Mouse (Mus musculus): ENCODE data around the gene Nufip2. TPM values are rescaled to one million over a fixed set of nuclear protein-coding genes. Genes with fewer than 3 reads are reported as not detected.
A peak's percentile ranks its signal among the peaks of the same experiment; 100 is the strongest.
"Not testable (repeated sequence)": the region's sequence is repeated elsewhere in the genome, so short reads cannot be mapped to it uniquely, and the experiment has no call there.

Gene Nufip2
- polyA plus RNA-seq (2015; fragmentation: Nextera tagmentation; extraction: Ambion mirVana), result 4.6 and 4.8 TPM in 2 replicates

GRCm38 (mm10) chr11:77685383-77686265, at the start of gene Nufip2:
Gene Nufip2, plus strand, starts transcription at chr11:77686155.
- Histone ChIP-seq H3K9ac (peak within 1 kb of the TSS; percentile 99), H3K4me1 (replicated peaks) (0 out of 2 replicates have a peak, but pooled peaks cover 5% of the 10 kb centered on the region), H3K27ac (peak within 1 kb of the TSS; percentile 99), H3K4me2 (replicated peaks) (peak within 1 kb of the TSS; percentile 62), H3K36me3 (no peaks in the 10 kb centered on the region), H3K9me3 (no peaks in the 10 kb centered on the region), H3K4me3 (replicated peaks) (peak within 1 kb of the TSS; percentile 99), H3K27me3 (replicated peaks) (no peaks in the 10 kb centered on the region)
- ATAC-seq, result peak; percentile 98
- under 1% methylated on average over 37 of the region's 38 CpGs for WGBS

GRCm38 (mm10) chr11:77641390-77641789, 44.6 kb upstream of the Nufip2 start:
- no peaks in the 10 kb centered on the region for H3K36me3 ChIP-seq
- H3K9ac ChIP-seq, result no peak overlapping the region
- no peaks in the 10 kb centered on the region for H3K27me3 ChIP-seq (replicated peaks)
- no peaks in the 10 kb centered on the region for H3K9me3 ChIP-seq
- no peaks in the 10 kb centered on the region for H3K4me1 ChIP-seq (replicated peaks)
- no peak overlapping the region for H3K27ac ChIP-seq
- no peak overlapping the region for H3K4me3 ChIP-seq (replicated peaks)
- H3K4me2 ChIP-seq (replicated peaks), result no peak overlapping the region
- 79% methylated on average over 9 of the region's 9 CpGs for WGBS
- no peak for ATAC-seq

- H3K9ac ChIP-seq, result no peak overlapping the region
- H3K36me3 ChIP-seq, result no peaks in the 10 kb centered on the region
- no peak overlapping the region for H3K4me2 ChIP-seq (replicated peaks)
- H3K4me3 ChIP-seq (replicated peaks), result no peak overlapping the region
- no peaks in the 10 kb centered on the region for H3K9me3 ChIP-seq
- no peaks in the 10 kb centered on the region for H3K4me1 ChIP-seq (replicated peaks)
- no peak for ATAC-seq
- H3K27ac ChIP-seq, result no peak overlapping the region
- 84% methylated on average over 4 of the region's 4 CpGs for WGBS
- H3K27me3 ChIP-seq (replicated peaks), result no peaks in the 10 kb centered on the region
Observed at GRCm38 (mm10) chr11:77645481-77645880, 40.5 kb upstream of the Nufip2 start.

GRCm38 (mm10) chr11:77648878-77649277, 37.1 kb upstream of the Nufip2 start:
- Histone ChIP-seq H3K27ac (no peak overlapping the region), H3K9ac (no peak overlapping the region), H3K9me3 (no peaks in the 10 kb centered on the region), H3K4me3 (replicated peaks) (no peak overlapping the region), H3K4me1 (replicated peaks) (no peaks in the 10 kb centered on the region), H3K4me2 (replicated peaks) (no peak overlapping the region), H3K36me3 (no peaks in the 10 kb centered on the region), H3K27me3 (replicated peaks) (no peaks in the 10 kb centered on the region)
- no peak for ATAC-seq
- WGBS, result 66% methylated on average over 7 of the region's 7 CpGs

GRCm38 (mm10) chr11:77652484-77652883, 33.5 kb upstream of the Nufip2 start:
- H3K4me2 ChIP-seq (replicated peaks), result no peak overlapping the region
- H3K9me3 ChIP-seq, result no peaks in the 10 kb centered on the region
- ATAC-seq, result no peak
- no peaks in the 10 kb centered on the region for H3K36me3 ChIP-seq
- WGBS, result 58% methylated on average over 6 of the region's 6 CpGs
- no peak overlapping the region for H3K9ac ChIP-seq
- H3K4me1 ChIP-seq (replicated peaks), result no peaks in the 10 kb centered on the region
- H3K27ac ChIP-seq, result no peak overlapping the region
- H3K27me3 ChIP-seq (replicated peaks), result no peaks in the 10 kb centered on the region
- H3K4me3 ChIP-seq (replicated peaks), result no peak overlapping the region

GRCm38 (mm10) chr11:77653406-77654190, 32.4 kb upstream of the Nufip2 start:
- not testable (repeated sequence) for H3K9me3 ChIP-seq; H3K27me3 ChIP-seq (replicated peaks); ATAC-seq; H3K4me1 ChIP-seq (replicated peaks); H3K36me3 ChIP-seq; H3K9ac ChIP-seq; H3K4me2 ChIP-seq (replicated peaks); H3K4me3 ChIP-seq (replicated peaks); H3K27ac ChIP-seq
- 96% methylated on average over 4 of the region's 4 CpGs for WGBS

GRCm38 (mm10) chr11:77659986-77660385, 26.0 kb upstream of the Nufip2 start:
- Histone ChIP-seq H3K4me2 (replicated peaks) (no peak overlapping the region), H3K4me3 (replicated peaks) (no peak overlapping the region), H3K27ac (no peak overlapping the region), H3K9ac (no peak overlapping the region), H3K27me3 (replicated peaks) (no peaks in the 10 kb centered on the region), H3K9me3 (no peaks in the 10 kb centered on the region), H3K4me1 (replicated peaks) (no peaks in the 10 kb centered on the region), H3K36me3 (no peaks in the 10 kb centered on the region)
- ATAC-seq, result no peak
- WGBS, result 64% methylated on average over 4 of the region's 4 CpGs

GRCm38 (mm10) chr11:77663639-77664038, 22.3 kb upstream of the Nufip2 start:
- 62% methylated on average over 6 of the region's 6 CpGs for WGBS
- Histone ChIP-seq H3K36me3 (no peaks in the 10 kb centered on the region), H3K4me2 (replicated peaks) (no peak overlapping the region), H3K27me3 (replicated peaks) (no peaks in the 10 kb centered on the region), H3K9ac (no peak overlapping the region), H3K4me1 (replicated peaks) (no peaks in the 10 kb centered on the region), H3K27ac (no peak overlapping the region), H3K9me3 (no peaks in the 10 kb centered on the region), H3K4me3 (replicated peaks) (no peak overlapping the region)
- no peak for ATAC-seq

- Histone ChIP-seq H3K36me3 (no peaks in the 10 kb centered on the region), H3K27me3 (replicated peaks) (no peaks in the 10 kb centered on the region), H3K4me1 (replicated peaks) (no peaks in the 10 kb centered on the region), H3K9ac (no peak overlapping the region), H3K9me3 (no peaks in the 10 kb centered on the region), H3K27ac (no peak overlapping the region), H3K4me3 (replicated peaks) (no peak overlapping the region), H3K4me2 (replicated peaks) (no peak overlapping the region)
- no peak for ATAC-seq
- 83% methylated on average over 8 of the region's 8 CpGs for WGBS
Observed at GRCm38 (mm10) chr11:77664046-77664445, 21.9 kb upstream of the Nufip2 start.

- not testable (repeated sequence) for H3K36me3 ChIP-seq; H3K4me3 ChIP-seq (replicated peaks); H3K9ac ChIP-seq; H3K27me3 ChIP-seq (replicated peaks); H3K27ac ChIP-seq; H3K4me1 ChIP-seq (replicated peaks); ATAC-seq; H3K9me3 ChIP-seq; H3K4me2 ChIP-seq (replicated peaks)
- 74% methylated on average over 5 of the region's 5 CpGs for WGBS
Observed at GRCm38 (mm10) chr11:77665384-77665783, 20.6 kb upstream of the Nufip2 start.

- H3K36me3 ChIP-seq; ATAC-seq; H3K4me1 ChIP-seq (replicated peaks); H3K9ac ChIP-seq; H3K4me3 ChIP-seq (replicated peaks); H3K27me3 ChIP-seq (replicated peaks); H3K4me2 ChIP-seq (replicated peaks); H3K27ac ChIP-seq; H3K9me3 ChIP-seq: not testable (repeated sequence)
- 81% methylated on average over 8 of the region's 8 CpGs for WGBS
Observed at GRCm38 (mm10) chr11:77666766-77667165, 19.2 kb upstream of the Nufip2 start.

- Histone ChIP-seq H3K9ac (no peak overlapping the region), H3K27ac (no peak overlapping the region), H3K27me3 (replicated peaks) (no peaks in the 10 kb centered on the region), H3K4me2 (replicated peaks) (no peak overlapping the region), H3K36me3 (no peaks in the 10 kb centered on the region), H3K4me1 (replicated peaks) (no peaks in the 10 kb centered on the region), H3K9me3 (no peaks in the 10 kb centered on the region), H3K4me3 (replicated peaks) (no peak overlapping the region)
- WGBS, result 93% methylated on average over 2 of the region's 2 CpGs
- no peak for ATAC-seq
Observed at GRCm38 (mm10) chr11:77672746-77673145, 13.2 kb upstream of the Nufip2 start.
